Mouse (Mus musculus) CD4-positive, CD25-positive, alpha-beta regulatory T cell, adult 4 months (primary cell): ENCODE measurements around the gene Nepro. TPM values are rescaled to one million over a fixed set of nuclear protein-coding genes. Genes with fewer than 3 reads are reported as not detected.

Source experiments
- ATAC-seq: one replicate; pipeline ENCODE4 v1.8.0; 2017
- polyA plus RNA-seq, 2 experiments: library from polyadenylated mRNA; unstranded; fragments of 100-300 nt; shearing (Covaris generic); gene quantifications; one replicate each; pipeline ENCODE4 v1.2.1; 2017

The Nepro gene
- polyA plus RNA-seq, 2 experiments from 2014 or later, result 7.5 to 10.1 TPM

GRCm38 (mm10) chr16:44703458-44703857 lies 20.6 kb upstream of the Nepro start:
- ATAC-seq, result no peak

DNA sequence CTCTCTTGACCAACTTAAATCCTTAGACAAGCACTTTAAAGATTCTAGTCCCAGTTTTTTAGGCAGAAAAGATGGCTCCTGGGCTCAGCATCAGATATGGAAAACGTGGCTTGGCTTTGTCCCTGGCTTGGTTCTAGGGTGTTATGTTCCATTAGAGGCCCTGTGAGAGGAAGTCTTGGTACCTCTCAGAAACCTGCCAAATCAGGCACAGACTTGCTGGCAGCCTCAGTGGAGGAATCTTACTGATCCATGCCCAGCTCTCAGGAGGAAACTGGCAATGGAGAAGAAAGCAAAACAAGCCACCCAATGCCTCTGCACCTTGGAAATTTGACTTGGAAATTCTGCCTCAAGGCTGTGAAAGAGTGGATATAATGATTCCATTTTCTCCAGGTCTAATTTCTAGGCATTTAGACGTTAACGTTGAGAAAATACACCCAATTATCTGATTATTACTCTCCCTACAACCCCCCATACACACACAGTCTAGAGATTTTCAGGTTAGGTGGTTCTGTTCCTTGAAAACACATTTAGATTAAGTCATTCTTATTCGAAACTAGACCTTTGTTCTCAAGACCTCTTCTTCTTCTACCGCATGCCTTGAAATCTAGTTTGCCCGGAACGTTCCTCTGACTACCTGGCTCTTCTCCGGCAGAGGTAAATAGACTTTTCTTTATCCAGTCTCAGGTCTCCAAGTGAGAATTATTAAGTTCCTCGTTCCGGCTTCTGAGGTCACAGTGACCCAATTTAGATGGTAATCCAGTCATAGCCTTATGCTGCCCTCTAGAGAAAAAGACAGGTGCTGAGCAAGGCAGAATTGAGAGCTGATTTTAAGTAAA lies 7.6 kb upstream of the Nepro start:
- peak; percentile 86 for ATAC-seq

DNA sequence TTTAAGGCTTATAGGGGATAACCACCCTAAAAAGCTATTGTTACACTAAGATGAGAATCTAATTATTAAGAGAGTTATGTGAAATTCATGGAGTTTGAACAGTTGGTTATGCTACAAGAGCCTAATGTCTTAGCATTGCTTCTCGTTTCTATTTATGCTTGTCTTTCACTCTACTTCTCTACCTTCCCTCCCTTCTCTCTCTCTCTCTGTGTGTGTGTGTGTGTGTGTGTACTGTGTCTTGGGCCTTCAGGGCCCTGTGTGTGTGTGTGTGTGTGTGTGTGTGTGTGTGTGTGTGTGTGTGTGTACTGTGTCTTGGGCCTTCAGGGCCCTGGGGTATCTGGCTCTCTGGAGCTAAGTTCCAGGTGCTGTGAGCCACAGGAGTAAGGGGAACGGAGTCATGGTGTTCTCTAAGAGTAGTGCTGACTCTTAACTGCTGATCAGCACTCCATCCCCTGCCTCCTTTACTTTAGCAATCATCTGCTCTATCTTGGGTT lies 6.9 kb upstream of the Nepro start:
- no peak for ATAC-seq

GRCm38 (mm10) chr16:44717838-44718237 lies 6.3 kb upstream of the Nepro start:
- ATAC-seq, result no peak

DNA sequence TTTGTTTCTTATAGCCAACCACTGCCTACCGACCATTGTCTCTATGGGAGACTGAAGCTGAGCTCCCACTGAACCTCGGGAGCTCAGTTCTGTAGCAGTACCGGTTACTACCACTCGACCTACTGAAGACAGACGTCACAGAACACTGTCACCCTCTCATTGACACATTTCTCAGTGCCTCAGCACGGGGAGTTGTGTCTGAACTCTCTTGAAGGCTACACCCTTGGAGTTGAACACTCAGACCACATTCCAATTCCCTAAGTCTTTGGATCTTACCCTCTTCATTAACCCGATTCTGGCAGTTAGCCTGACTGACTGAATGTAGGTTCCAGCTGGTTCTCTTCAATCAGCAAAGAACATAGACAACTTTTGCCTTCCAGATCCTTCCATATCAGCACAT lies 4.8 kb upstream of the Nepro start:
- ATAC-seq, result no peak

DNA sequence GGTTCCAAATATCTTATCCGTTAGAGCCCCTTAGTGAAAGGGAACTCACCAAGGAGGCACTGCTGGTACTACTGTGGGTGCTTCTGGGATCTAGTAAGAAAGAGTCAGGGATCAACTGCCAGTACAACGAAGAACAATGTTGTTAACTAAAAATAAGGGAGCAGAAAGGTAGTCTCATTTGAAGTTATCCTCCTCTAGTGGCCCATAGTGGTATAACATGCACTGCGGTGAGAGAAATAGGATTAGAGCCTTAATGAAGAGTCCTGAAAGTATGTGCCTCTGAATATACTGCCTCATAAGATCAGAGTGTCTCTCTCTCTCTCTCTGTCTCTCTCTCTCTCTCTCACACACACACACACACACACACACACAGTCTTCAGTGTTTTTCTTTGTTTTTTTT lies 3.6 kb upstream of the Nepro start:
- ATAC-seq, result no peak

DNA sequence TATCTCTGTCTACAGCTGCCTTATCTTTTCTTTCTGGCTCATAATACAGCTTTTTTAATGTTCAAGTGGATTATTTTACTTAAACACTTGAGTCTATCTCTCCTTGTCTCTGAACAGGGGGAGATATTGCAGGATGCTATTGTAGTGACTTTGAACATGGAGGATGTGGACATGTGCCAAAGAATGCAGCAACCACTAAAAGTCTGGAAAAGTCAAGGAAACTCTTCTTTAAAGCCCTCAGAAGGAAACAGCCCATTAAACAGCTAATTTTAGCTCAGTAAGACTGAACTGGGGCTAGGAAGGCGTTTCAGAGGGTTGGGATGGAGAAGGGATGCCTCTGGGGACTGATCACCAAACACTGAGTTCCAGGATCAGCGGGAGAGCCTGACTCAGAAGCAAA lies 1.4 kb upstream of the Nepro start:
- ATAC-seq, result no peak

GRCm38 (mm10) chr16:44724847-44725246 lies 746 bp downstream of the Nepro start:
- peak; percentile 10 for ATAC-seq

DNA sequence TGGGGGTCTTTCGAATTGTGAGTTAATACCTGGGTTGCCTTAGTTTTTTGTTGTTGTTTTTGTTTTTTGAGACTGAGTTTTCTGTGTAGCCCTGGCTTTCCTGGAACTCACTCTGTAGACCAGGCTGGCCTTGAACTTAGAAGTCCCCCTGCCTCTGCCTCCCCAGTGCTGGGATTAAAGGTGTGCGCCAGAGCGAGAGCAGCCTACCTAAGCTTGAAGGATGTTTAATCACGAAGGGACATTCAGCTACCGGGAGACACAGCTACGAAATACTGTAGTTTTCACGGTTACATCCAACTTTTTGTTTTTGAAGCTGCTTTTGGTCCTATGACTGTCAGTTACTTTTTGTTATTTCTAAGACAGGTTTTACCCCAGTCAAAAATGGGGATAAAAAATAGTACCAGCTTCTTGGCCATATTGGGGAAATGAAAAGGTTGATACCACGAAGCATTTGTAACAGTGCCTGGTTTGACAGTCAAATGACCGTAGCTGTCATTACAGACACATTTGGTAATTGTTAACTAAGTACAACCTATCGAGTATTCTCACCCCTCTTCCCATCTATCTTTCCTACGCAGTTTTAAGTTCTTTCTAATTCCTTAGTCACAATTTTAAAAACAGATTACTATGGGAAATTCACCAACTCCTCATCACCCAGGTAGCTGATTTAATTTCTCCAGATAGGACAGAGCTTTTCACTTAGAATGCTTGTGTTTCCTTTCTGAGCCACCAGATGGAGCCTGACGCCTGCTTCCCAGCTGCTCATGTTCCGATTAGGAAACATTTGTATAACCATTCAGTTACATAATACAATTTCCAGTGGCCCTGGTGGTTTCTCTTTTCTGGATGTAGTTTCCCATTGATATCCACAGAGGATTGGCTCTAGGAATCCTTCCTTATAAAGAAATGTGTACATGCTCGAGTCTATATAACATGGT lies 1.5 kb downstream of the Nepro start:
- ATAC-seq, result peak; percentile 68

DNA sequence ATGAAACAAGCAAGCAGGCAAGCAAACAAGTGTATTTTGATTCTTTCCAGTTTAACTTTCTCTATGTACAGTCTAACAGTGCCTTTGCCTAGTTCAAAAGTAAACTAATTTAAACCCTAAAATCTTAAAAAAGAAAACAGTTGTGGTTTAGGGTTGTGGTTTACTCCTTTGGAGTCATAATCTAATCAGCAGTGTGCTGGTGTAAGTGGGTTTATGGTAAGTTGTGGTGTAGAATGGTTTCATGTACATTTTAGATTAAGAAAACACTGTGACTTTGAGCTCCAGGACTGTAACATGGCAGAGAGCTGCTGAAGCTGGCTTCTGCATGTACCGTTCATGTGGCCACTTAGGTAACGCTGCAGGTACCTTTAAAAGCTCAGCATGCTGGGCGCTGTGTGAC lies 3.4 kb downstream of the Nepro start:
- no peak for ATAC-seq

GRCm38 (mm10) chr16:44734059-44734458 lies 10.0 kb downstream of the Nepro start:
- peak; percentile 76 for ATAC-seq

DNA sequence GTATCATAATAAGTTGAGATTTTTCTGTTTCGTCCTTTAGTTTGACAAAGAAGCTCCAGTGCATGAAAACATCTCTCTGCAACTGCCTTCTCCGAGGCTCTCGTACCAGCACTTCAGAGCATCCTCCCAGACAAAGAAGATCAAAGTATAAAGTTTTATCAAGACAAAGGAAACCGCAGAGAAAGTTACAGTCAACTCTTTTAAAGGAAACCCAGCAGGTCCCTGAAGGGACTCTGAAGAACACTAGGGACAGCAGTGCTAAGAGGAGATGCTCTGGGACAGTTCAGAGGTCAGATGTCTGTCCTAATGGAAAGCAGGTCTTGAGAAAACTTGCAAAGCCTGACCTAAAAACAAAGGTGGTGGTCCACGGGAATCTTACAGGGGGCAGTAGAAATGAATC lies 11.6 kb downstream of the Nepro start:
- peak; percentile 85 for ATAC-seq

GRCm38 (mm10) chr16:44736118-44736517 lies 12.0 kb downstream of the Nepro start:
- ATAC-seq, result peak; percentile 19

GRCm38 (mm10) chr16:44742753-44743152 lies 18.7 kb downstream of the Nepro start:
- no peak for ATAC-seq

DNA sequence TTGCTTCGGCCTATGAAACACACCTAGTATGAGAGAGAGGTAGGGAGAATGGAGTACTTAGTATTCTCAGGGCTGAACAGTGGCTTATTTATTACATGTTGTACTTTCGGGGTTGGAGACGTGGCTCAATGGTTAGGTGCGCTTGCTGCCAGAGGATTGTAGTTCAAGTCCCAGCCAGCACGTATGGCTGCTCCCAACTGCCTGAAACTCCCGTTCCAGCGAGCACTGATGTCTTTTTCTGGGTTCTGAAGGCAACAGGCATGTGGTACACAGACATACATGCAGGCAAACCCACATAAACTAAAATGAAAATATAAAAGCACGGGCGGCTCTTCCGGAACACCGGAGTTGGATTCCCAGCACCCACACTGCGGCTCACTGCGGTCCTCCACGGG lies 21.4 kb downstream of the Nepro start:
- no peak for ATAC-seq

GRCm38 (mm10) chr16:44745866-44746562 lies 21.9 kb downstream of the Nepro start, which contains the start of gene Gtpbp8:
Gtpbp8 (minus strand) TSS chr16:44746363.
- ATAC-seq, result peak; percentile 80

DNA sequence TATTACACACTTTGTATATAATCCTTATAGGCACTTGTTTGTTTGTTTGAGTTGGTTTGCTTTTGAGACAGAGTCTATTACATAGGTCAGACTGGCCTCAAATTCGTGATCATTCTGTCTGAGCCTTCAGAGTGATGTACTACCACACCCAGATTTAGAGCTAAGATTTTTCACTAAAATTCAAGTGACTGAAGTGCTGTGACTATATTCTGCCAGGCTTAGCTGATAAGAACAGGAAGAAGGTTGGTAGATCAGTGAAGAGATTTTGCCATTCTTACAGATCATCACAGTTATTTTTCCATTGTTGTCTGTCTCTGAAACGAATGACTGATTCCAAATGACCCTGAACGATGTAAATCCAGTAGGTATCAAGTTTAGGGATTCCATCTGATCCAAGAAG lies 23.9 kb downstream of the Nepro start:
- no peak for ATAC-seq

GRCm38 (mm10) chr16:44757700-44758099 lies 33.6 kb downstream of the Nepro start:
- no peak for ATAC-seq

- peak; percentile 38 for ATAC-seq
Measured at GRCm38 (mm10) chr16:44761811-44762210, 37.7 kb downstream of the Nepro start.

- peak; percentile 74 for ATAC-seq
Measured at GRCm38 (mm10) chr16:44765555-44766319, 41.6 kb downstream of the Nepro start, which contains the start of gene Cd200r1. Cd200r1 (plus strand) TSS chr16:44765736.

DNA sequence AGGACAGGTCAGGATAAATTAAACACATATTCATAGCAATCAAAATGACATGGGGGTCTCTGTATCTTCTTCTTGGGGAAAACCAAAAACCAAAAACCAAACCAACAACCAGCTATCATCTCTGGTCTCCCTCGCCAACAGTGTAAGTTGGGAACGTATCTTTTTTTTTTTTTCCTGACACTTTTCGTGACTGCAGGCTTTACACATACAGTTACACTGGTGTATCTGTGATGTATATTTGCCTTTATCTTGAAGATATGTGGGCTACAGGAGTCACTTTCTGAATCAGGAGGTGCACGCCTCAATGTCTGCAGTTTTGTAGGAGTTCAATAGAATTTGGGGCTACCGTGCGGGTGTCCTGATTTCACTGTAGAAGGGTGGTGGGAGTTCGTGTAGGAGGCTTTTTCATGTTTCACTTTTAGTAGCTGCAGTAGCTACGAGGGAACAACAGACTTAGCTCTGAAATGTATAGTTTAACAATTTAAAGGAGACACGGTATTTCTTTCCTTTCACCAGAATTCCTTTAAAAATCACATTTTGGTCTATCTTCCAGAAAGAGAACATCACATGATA lies 42.3 kb downstream of the Nepro start:
- ATAC-seq, result peak; percentile 7
